Mouse (Mus musculus): ENCODE results near the gene Ints1. TPM values are rescaled to one million over a fixed set of nuclear protein-coding genes. Genes with fewer than 3 reads are reported as not detected.
A peak's percentile ranks its signal among the peaks of the same experiment; 100 is the strongest.

The Ints1 gene
- polyA plus RNA-seq, 2 experiments, result 12.1 to 13.5 TPM

GRCm38 (mm10) chr5:139724336-139725116 lies 50.9 kb downstream of the Ints1 start:
- no peak overlapping the region for H3K9ac ChIP-seq (replicated peaks)
- 80% methylated on average over 10 of the region's 10 CpGs for WGBS (ENCODE audit: insufficient replicate concordance)
- no peaks in the 10 kb centered on the region for H3K27me3 ChIP-seq (ENCODE audit: control insufficient read depth, insufficient read depth, low read length)
- ATAC-seq (ENCODE audit: insufficient read depth) (no peak), DNase-seq (ENCODE audit: low read depth in 3 of 3, low spot score in 3 of 3) (no peak)
- H3K9me3 ChIP-seq (ENCODE audit: control insufficient read depth, low read length), result no peaks in the 10 kb centered on the region
- peaks cover 0 to 23% of the 10 kb centered on the region in 2 experiments; a peak in 3 of 4 replicates for H3K4me1 ChIP-seq (replicated peaks; ENCODE audit: control insufficient read depth in 2 of 2, insufficient read depth in 2 of 2, low read length in 1 of 2)
- H3K4me2 ChIP-seq (ENCODE audit: low read depth), result no peak overlapping the region
- no peak for TF ChIP-seq CTCF (IDR thresholded peaks at IDR 0.05; ENCODE audit: low read depth)
- TF ChIP-seq EP300 (IDR thresholded peaks at IDR 0.05; ENCODE audit: low read depth), result no peak
- H3K4me3 ChIP-seq (ENCODE audit: insufficient read depth in 1 of 2, low read depth in 2 of 2, low read length in 2 of 2), result no peak overlapping the region
- H3K36me3 ChIP-seq (replicated peaks; ENCODE audit: control insufficient read depth, insufficient read depth, low read depth), result no peaks in the 10 kb centered on the region
- no peak overlapping the region for H3K27ac ChIP-seq

DNA sequence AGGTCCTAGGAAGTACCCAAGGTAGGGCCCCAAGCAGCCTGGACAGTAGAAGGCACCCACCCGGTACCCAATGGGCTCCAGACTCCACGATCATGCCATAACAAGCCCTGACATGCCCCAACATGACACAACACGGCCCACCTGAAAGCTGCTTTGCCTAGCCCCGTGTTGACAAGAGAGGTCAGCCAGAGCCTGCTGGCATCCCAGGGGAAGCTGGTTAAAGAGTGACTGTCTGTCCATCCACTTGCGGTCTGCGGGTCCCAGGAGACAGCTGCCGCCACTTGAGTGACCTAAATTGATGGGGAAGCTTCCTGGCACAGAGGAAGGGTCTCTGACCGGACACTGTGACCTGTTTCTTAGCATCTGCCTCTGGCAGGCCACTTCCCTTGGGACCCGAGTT lies 52.4 kb downstream of the Ints1 start:
- Histone ChIP-seq H3K9ac (replicated peaks) (no peak overlapping the region), H3K4me1 (replicated peaks; ENCODE audit: control insufficient read depth in 2 of 2, insufficient read depth in 2 of 2, low read length in 1 of 2) (peaks cover 0 to 21% of the 10 kb centered on the region in 2 experiments; a peak in 3 of 4 replicates), H3K36me3 (replicated peaks; ENCODE audit: control insufficient read depth, insufficient read depth, low read depth) (peaks cover 3% of the 10 kb centered on the region), H3K9me3 (ENCODE audit: control insufficient read depth, low read length) (no peaks in the 10 kb centered on the region), H3K27ac (no peak overlapping the region), H3K4me3 (ENCODE audit: insufficient read depth in 1 of 2, low read depth in 2 of 2, low read length in 2 of 2) (no peak overlapping the region), H3K27me3 (ENCODE audit: control insufficient read depth, insufficient read depth, low read length) (no peaks in the 10 kb centered on the region), H3K4me2 (ENCODE audit: low read depth) (no peak overlapping the region)
- WGBS (ENCODE audit: insufficient replicate concordance), result 65% methylated on average over 9 of the region's 9 CpGs
- ATAC-seq (ENCODE audit: insufficient read depth) (no peak), DNase-seq (ENCODE audit: low read depth in 3 of 3, low spot score in 3 of 3) (no peak)
- no peak for TF ChIP-seq CTCF (IDR thresholded peaks at IDR 0.05; ENCODE audit: low read depth)
- TF ChIP-seq EP300 (IDR thresholded peaks at IDR 0.05; ENCODE audit: low read depth), result no peak

GRCm38 (mm10) chr5:139722709-139723108 lies 52.8 kb downstream of the Ints1 start:
- Histone ChIP-seq H3K9ac (replicated peaks) (no peak overlapping the region), H3K27me3 (ENCODE audit: control insufficient read depth, insufficient read depth, low read length) (no peaks in the 10 kb centered on the region), H3K4me3 (ENCODE audit: insufficient read depth in 1 of 2, low read depth in 2 of 2, low read length in 2 of 2) (no peak overlapping the region), H3K36me3 (replicated peaks; ENCODE audit: control insufficient read depth, insufficient read depth, low read depth) (peaks cover 7% of the 10 kb centered on the region), H3K9me3 (ENCODE audit: control insufficient read depth, low read length) (no peaks in the 10 kb centered on the region), H3K4me1 (replicated peaks; ENCODE audit: control insufficient read depth in 2 of 2, insufficient read depth in 2 of 2, low read length in 1 of 2) (peaks cover 0 to 19% of the 10 kb centered on the region in 2 experiments; a peak in 3 of 4 replicates), H3K4me2 (ENCODE audit: low read depth) (no peak overlapping the region), H3K27ac (no peak overlapping the region)
- ATAC-seq (ENCODE audit: insufficient read depth), result peak; percentile 34; the same call in 1 of the 2 replicates
- no peak for DNase-seq (ENCODE audit: low read depth in 3 of 3, low spot score in 3 of 3)
- 41% methylated on average over 6 of the region's 6 CpGs for WGBS (ENCODE audit: insufficient replicate concordance)
- no peak for TF ChIP-seq EP300 (IDR thresholded peaks at IDR 0.05; ENCODE audit: low read depth)
- TF ChIP-seq CTCF (IDR thresholded peaks at IDR 0.05; ENCODE audit: low read depth), result peak; percentile 65

DNA sequence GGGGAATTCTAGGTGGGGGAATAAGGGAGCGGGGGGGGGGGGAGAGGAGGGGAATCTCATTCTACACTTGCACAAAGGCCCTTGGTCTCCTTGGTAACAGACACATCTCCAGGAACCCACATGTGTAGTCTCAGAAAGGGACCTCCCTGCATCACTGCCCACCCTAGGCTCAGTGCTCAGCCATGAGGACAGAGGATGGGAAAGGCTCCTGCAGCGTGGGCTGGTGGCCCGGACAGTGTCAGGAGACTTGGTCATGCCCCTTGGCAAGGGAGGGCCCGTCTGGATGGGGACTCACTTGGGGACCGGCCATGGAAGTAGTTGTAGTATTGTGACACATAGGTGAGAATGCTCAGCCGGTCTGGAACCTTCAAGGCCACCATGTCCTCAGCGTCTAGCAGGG lies 56.5 kb downstream of the Ints1 start:
- no peak overlapping the region for H3K4me3 ChIP-seq (ENCODE audit: insufficient read depth in 1 of 2, low read depth in 2 of 2, low read length in 2 of 2)

DNA sequence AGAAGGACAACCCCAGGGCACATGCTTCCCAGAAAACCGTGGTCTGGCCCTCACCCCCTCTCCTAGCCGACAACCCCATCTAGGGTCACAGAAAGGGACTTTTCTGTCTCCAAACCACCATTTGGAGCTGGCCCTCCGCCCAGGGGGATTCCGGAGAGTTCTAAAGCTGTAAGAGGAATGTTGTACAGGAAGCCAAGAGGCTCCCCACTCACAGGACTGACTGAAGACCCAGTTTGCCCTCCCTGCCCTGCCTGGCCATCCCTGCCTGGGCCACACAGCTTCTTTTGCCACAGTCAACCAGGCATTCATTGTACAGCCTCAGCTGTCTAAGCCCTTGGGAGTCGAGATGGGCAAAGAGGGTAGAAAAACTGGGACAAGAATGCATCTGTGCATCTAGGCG lies 56.9 kb downstream of the Ints1 start:
- WGBS (ENCODE audit: insufficient replicate concordance), result 81% methylated on average over 6 of the region's 6 CpGs
- DNase-seq (ENCODE audit: low read depth in 3 of 3, low spot score in 3 of 3) (no peak), ATAC-seq (ENCODE audit: insufficient read depth) (no peak)
- no peak for TF ChIP-seq CTCF (IDR thresholded peaks at IDR 0.05; ENCODE audit: low read depth)
- TF ChIP-seq EP300 (IDR thresholded peaks at IDR 0.05; ENCODE audit: low read depth), result no peak
- no peak overlapping the region for H3K9ac ChIP-seq (replicated peaks)
- H3K4me3 ChIP-seq (ENCODE audit: insufficient read depth in 1 of 2, low read depth in 2 of 2, low read length in 2 of 2), result no peak overlapping the region
- no peak overlapping the region for H3K27ac ChIP-seq
- H3K27me3 ChIP-seq (ENCODE audit: control insufficient read depth, insufficient read depth, low read length), result no peaks in the 10 kb centered on the region
- H3K9me3 ChIP-seq (ENCODE audit: control insufficient read depth, low read length), result no peaks in the 10 kb centered on the region
- H3K4me2 ChIP-seq (ENCODE audit: low read depth), result no peak overlapping the region
- peaks cover 0 to 8% of the 10 kb centered on the region in 2 experiments; a peak in 2 of 4 replicates for H3K4me1 ChIP-seq (replicated peaks; ENCODE audit: control insufficient read depth in 2 of 2, insufficient read depth in 2 of 2, low read length in 1 of 2)
- peaks cover 25% of the 10 kb centered on the region for H3K36me3 ChIP-seq (replicated peaks; ENCODE audit: control insufficient read depth, insufficient read depth, low read depth)

More for the DNA sequence above, 56.5 kb downstream of the Ints1 start:
- H3K9me3 ChIP-seq (ENCODE audit: control insufficient read depth, low read length), result no peaks in the 10 kb centered on the region
- no peaks in the 10 kb centered on the region for H3K27me3 ChIP-seq (ENCODE audit: control insufficient read depth, insufficient read depth, low read length)
- peaks cover 25% of the 10 kb centered on the region for H3K36me3 ChIP-seq (replicated peaks; ENCODE audit: control insufficient read depth, insufficient read depth, low read depth)
- 83% methylated on average over 7 of the region's 7 CpGs for WGBS (ENCODE audit: insufficient replicate concordance)
- peaks cover 0 to 8% of the 10 kb centered on the region in 2 experiments; a peak in 2 of 4 replicates for H3K4me1 ChIP-seq (replicated peaks; ENCODE audit: control insufficient read depth in 2 of 2, insufficient read depth in 2 of 2, low read length in 1 of 2)
- DNase-seq (ENCODE audit: low read depth in 3 of 3, low spot score in 3 of 3) (no peak), ATAC-seq (ENCODE audit: insufficient read depth) (no peak)
- H3K9ac ChIP-seq (replicated peaks), result no peak overlapping the region
- H3K27ac ChIP-seq, result no peak overlapping the region
- H3K4me2 ChIP-seq (ENCODE audit: low read depth), result no peak overlapping the region
- TF ChIP-seq EP300 (IDR thresholded peaks at IDR 0.05; ENCODE audit: low read depth) (no peak), CTCF (IDR thresholded peaks at IDR 0.05; ENCODE audit: low read depth) (no peak)

All from liver, embryonic 14.5 days (tissue).